Mouse (Mus musculus): ENCODE results near the gene Oxct2b.

DNA sequence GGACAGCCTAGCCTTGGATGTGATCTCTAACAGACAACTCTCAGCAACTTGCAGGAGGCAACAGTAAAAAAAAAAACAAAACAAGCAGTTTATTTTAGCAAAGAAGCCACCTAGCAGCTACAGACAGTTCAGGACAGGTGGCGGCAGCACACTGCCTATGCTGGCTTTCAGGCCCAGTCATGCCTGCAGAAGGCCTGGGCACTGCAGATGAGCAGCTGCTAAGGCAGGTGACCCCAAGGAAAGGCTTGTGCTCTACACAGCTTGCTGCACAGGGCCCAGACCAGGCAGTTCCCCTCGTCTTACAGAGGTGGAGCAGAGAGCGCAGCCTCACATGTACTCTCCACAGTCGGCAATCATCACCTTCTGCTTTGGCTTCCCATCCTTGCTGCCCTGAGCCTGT is 11.0 kb downstream of the Oxct2b start:
- no peak for TF ChIP-seq CTCF (IDR thresholded peaks at IDR 0.05; ENCODE audit: insufficient read depth, low read length)
- TF ChIP-seq POLR2A (IDR thresholded peaks at IDR 0.05; ENCODE audit: borderline replicate concordance, extremely low read depth, low read depth, low read length), result no peak

Measured in lung, adult 2 months (tissue).